Mouse (Mus musculus) retina, adult 2 months (tissue): ENCODE measurements around the gene Usp5.
"Not testable (repeated sequence)": the region's sequence is repeated elsewhere in the genome, so short reads cannot be mapped to it uniquely, and the experiment has no call there.

Experiments used
- DNase-seq: peaks from one replicate; pipeline ENCODE4 v3.0.0-alpha.2; 2012; ENCODE audit warnings: low read depth, low spot score

Gene Usp5

DNA sequence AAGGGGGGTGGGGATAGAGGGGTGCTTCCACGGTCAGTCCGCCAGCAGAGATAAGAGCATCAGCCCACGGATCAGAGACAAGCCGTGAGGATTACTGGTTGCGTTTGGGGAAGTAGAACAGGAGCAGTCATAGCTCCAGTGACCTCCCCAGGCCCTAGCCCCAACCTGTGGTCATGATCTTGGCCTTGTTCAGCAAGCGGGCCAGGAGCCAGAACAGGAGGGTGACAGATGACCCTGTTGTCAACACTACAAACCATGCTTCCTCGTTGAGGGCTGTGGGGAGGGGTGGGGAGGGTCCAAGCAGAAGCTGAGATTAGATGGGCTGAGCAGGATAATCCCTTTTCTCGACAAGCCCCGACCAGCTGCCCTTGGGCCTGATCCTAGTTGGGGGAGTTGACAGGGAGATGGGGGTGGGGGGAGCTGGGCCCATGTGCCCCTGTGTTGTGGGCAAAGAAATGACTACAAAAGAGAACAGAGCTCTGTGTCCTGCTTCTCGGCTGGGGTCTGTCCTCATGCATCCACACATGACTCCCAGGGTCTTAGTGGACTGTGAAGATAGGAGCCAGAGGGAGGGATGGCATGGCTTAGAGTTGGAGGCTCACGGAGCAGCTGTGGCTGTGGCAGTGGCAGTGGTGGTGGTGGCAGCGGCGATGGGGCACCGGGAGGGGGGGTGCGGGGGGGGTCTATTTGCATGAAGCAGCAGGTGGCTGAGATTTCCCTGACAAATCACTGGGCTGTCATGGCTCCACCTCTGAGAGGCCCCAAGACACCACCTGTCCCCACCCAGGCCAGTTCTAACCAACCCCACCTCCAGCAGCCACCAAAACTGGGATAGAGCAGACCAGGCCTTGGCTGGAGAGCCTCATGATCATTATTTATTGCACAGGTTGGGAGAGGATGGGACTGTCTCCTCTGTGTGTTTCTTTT is 11.2 kb upstream of the Usp5 start, which contains the start of gene Gnb3:
TSS of gene Gnb3 (minus strand) at position 35 of the 927 bp plus-strand sequence.
- DNase-seq: peak; percentile 85

DNA sequence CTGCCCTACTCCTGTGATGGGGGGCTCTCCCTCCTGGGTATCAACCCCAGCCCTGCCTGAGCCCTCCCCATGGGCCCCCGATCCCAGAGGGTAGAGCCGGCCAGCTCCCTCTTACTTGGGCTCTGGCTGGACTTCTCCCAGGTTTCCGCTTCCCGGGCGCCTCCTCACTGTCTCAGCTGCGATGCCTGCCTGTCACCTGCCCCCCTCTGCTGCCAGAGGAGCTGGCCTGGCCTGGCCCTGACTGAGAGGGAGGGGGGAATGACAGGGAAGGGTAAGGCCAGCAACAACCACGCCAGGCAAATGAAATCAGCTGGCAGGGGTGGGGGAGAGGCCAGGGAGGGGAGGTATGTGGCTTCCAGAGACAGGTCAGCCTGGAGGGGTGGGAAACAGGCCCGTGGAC is 10.5 kb upstream of the Usp5 start:
- no peak for DNase-seq

- no peak for DNase-seq
These were observed 7.1 kb upstream of the Usp5 start for GRCm38 (mm10) chr6:124836411-124836810.

DNA sequence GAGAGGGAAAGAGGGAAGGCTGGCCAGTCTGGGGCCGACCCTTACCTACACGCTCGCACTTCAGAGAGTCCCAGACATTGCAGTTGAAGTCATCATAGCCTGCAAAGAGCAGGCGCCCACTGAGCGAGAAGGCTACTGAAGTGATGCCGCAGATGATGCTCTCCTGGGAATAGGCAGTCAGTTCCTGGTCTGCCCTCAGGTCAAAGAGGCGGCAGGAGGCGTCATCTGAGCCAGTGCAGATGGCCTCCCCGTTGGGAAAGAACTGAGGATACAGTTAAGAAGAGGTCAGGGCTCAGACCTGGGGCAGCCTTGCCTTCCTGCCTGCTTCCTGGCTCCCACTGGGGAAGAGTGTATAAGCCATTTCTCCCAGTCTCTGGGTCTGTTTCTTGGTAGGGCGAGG is 6.2 kb upstream of the Usp5 start:
- DNase-seq: no peak

DNA sequence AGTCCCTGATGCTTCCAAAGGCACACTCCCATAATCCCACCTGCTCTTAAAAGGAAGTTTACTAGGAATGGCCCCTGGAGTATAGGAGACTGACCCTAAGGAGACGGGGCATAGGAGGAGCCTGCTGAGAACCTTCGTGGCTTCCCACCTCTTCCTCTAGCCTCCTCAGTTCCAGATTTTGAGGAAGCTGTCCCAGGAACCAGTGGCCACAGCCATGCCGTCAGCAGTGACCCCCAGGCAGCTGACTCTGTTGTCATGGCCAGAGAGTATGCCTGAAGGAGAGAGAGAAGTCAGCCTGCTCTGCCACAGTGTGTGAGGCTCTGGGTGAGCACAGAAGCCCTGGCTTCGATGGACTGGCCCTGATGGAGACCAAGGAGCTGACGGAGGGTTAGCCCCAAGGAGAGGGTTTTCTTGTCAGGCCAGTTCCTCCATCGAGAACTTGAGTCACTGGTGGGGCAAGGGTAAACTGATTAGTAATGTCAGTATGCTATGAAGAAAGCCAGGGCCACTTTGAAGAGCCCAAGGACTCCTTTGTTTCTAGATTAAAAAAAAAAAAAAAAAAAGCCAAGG is 5.3 kb upstream of the Usp5 start:
- no peak for DNase-seq

DNA sequence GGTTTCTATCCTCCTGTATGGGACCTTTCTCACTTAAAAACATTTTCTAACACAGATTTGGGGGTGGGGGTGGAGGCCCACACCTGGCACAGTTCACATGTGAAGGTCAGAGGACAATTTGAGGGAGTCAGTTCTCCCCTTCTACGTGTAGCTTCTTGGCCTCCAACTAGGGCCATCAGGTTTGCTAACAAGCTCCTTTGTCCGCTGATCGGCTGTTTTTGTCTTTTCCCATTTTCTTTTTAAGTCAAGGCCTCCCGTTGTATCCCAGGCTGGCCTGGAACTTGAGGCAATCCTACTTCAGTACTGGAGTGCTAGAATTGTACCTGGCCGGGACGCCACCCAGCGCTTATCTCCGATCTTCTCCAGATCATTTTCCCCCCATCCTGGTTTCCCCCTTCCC is 2.4 kb upstream of the Usp5 start:
- DNase-seq: no peak

GRCm38 (mm10) chr6:124831199-124831598 is 1.9 kb upstream of the Usp5 start:
- DNase-seq: not testable (repeated sequence)

DNA sequence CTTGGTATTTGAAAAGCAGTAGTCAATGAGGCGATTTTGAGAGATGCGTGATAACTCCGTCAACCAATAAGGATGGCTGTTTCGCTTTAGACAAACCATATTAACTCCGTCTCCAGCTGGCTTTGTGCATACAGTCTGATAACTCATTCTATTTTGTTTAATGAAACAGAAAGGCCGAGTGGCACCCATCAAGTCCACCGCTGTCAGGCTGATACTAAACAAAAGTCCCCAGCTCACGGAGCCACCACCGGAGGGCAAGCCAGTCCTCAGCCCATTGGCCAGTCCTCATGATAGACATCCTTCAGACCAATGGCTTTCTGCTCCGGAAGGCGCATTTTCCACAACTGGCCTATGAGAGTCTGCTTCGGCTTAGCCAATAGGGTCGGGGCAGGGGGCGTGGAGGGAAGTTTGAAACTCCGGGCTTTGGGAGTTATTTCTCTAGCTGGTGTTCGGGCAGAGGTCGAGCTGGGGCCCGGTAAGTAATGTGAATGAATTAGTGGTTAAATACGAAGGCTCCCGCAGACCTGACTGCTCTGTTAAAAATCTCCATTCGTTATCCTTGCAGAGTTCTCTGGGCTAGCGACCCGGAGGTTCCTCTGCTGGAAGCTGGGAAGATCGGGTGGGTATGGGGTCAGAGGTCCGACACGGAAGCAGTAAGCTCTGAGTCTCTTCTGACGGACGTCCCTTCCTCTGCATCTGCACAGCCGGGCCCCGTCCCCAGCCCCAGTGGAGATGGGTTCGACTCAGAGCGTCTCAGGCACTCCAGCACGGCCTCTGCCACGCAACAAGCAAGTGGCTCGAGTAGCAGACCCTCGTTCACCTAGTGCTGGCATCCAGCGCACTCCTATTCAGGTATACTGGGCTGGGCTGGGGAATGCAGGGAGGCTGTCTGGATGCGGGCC is 766 bp upstream of the Usp5 start:
- peak; percentile 86 for DNase-seq

DNA sequence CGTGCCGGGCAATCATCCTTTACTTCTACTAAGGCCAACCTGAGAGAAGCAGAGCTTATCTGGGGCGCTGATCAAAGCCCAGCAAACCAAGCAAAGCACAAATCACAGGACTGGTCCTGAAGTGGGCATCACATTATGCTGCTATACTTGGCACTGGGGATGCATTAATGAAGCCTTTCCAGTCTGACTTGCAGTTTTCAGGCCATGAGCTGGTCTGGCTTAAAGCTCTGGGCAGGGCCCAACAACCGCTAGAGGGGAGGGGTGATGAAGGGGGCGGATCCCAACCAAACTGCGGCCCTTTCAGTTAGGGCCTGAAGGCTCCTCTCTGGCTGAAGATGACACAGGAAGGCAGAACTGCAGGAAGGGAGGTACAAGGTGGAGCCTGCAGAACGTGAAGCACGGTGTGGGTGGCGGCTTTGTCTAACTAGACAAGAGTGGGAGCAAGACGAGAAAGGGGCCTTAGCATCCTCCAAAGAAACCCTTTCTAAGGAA is 1.1 kb downstream of the Usp5 start:
- no peak for DNase-seq

DNA sequence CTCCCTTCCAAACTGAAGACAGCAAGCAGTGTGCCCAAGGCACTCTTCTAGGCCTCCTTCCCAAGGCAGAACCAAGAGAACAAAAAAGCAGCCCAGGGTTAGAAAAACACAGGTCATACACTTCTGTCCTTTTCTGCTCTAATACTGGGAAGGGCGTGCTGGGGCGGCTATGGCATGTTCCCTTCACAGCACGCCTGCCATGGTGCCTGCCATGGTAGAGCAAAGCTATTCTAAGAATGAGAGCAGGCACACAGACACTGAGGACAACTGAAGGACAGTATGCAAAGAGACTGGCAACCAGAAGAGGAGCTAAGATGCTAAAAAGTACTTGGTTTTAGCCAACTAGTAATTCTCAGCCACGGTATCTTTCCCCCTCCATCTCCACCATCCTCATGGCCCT is 7.2 kb downstream of the Usp5 start:
- DNase-seq: no peak

- no peak for DNase-seq
These were observed 8.4 kb downstream of the Usp5 start for GRCm38 (mm10) chr6:124820891-124821290.

- no peak for DNase-seq
These were observed 11.3 kb downstream of the Usp5 start for GRCm38 (mm10) chr6:124817971-124818370.

GRCm38 (mm10) chr6:124817563-124817962 is 11.7 kb downstream of the Usp5 start:
- DNase-seq: no peak

- no peak for DNase-seq
These were observed 12.2 kb downstream of the Usp5 start for GRCm38 (mm10) chr6:124817125-124817524.

GRCm38 (mm10) chr6:124816611-124817010 is 12.7 kb downstream of the Usp5 start:
- DNase-seq: no peak

DNA sequence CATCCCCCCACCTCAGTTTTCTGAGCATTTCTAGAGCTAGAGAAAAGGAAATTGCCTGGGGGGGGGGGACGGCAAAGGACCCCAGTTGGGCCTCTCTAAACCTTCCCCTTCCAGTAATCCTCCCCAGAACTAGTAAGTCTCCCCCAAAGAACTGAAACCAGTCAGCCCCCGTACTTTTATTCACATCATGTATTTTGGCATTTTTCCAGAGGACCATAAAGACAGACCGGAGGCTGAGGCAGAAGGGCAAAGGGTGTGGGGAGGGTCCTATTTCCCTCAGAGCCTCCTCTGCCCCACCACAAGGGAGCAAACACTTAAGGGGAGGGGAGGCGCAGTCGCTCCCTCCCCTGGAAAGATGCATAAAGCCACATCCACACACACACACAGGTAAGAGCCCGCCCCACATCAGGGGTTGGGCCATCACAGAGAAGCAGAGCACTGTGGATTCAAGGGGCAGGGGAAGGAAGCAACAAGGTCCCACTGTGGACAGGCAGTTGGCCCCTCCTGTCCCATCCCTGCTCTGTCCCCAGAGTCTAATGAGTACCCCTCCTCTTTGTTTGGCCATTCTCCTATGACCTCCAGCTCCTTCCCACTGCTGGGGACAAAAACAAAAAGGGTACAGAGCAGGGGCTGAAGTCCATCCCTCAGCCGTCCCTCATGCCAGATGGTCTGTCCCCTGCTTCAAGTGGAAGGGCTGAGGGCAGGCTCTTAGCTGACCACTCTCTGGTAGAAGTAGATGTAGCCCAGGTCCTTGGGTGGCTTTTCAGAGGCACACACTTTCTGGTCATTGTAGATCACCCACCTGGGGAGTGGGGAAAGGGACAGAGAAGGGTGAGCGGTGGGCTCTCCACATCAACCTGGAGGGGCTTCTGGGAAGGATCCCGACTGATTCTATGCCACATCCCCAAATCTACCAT is 14.2 kb downstream of the Usp5 start:
- DNase-seq: no peak

- no peak for DNase-seq
These were observed 14.8 kb downstream of the Usp5 start for GRCm38 (mm10) chr6:124814448-124814847.

- DNase-seq: peak; percentile 82
These were observed 15.4 kb downstream of the Usp5 start, which contains the start of gene Tpi1 for GRCm38 (mm10) chr6:124813933-124814332. Gene Tpi1 (minus strand): TSS chr6:124814296.

- DNase-seq: peak; percentile 63
These were observed 15.8 kb downstream of the Usp5 start for GRCm38 (mm10) chr6:124813496-124813895.

GRCm38 (mm10) chr6:124812848-124813247 is 16.4 kb downstream of the Usp5 start:
- no peak for DNase-seq
